Mouse (Mus musculus): ENCODE data around the gene Gm37240. TPM values are rescaled to one million over a fixed set of nuclear protein-coding genes. Genes with fewer than 3 reads are reported as not detected.

Gene Gm37240
- total RNA-seq, 2 experiments from 2014 or later: 1.3 to 1.9 TPM

DNA sequence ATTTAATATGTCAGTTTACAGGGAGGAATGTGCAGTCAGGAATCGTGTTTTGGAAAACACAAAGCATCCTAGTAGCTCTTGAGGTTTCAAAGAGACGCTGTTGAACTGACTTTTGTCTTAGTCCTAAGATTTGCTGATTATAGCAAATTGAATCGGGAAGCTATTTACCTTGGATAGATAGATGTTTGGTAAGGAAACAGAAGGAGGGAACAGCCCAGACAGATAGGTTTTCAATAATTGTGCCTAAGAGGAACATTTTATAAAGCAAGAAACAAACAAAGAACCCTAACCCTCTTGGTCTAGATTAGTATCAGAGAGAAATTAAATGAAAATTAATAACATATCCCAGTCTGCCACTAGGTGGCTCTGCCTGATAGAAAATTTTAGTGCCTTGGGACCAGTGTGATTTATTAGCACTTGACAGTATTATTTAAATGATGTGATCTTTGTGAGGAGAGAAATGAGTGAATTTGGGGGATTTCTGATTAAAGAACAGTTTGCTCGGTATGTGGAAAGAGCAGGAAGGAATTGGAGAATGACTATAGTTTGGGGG is 1194.6 kb downstream of the Gm37240 start:
- DNase-seq (ENCODE audit: low spot score in 2 of 2): peak in 1 of 2 experiments; percentile 81

DNA sequence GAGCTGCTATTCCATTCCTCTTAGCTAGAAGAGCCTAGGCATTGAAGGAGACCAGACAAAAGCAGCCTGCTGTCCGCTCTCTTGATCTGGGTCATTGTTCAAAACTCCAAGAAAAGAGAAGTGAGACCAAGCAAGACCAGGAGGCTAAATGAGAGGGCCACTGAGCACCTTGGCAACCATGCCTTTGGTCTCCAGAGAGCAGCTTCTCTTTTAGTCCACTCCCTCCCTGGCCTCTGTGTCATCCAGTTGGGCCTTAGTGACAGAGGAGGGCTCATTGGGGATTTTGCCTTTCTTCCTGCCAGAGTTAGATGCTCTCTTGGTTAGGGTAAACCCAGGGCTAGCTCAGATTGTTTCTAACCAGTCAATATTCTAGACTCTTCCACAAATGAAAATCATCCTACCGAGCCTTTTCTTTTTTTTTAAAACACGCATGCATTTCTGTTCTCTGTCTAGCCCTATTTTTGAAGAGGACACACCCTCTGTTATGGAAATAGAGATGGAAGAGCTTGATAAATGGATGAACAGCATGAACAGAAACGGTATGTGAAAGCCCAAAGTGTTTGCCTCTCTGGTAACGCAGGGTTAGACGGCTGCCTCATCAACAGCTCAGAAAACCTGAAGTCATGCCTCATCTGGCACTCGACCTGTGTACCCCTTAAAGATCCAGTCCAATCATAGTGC is 1197.1 kb downstream of the Gm37240 start:
- no peak for DNase-seq (ENCODE audit: low spot score in 2 of 2)

DNA sequence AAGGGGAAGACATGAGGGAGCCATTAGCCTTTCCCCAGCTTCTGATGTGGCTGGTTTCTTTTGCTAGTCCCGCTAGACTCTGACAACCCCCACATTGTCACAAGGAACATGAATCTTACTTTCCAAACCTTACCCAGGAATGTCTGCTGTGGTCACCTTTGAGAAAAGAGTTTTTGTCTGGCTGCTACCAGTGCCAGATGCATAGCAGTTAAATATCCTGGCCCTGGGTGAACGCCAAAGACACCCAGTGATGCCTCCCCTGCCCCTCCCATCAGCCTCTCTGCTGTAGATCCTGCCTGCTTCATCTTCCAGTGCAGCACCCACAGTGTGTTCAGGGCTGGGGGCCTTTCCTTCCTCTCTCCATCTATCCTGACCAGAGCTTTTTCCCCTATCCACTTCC is 1197.7 kb downstream of the Gm37240 start:
- DNase-seq (ENCODE audit: low spot score in 2 of 2): no peak

DNA sequence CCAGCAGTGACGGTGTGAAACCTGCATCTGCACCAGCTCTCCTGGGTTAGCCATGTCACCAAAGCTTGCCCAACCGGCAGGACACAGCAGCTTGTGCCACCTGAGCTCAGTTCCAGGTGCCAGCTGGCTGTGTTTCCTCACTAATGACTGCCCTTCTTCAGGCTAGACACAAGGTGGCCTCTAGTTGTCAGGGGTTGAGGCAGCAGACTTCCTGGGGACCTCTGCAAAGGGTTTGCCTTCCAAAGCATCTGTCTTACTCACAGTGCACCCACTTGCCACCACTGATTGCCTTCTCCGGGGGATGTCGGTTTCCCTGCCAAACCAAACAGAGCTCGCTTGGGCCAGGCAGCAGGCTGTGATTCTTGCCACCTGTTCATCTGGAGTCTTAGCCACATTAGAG is 1199.1 kb downstream of the Gm37240 start:
- DNase-seq (ENCODE audit: low spot score in 2 of 2): peak in 1 of 2 experiments; percentile 11

DNA sequence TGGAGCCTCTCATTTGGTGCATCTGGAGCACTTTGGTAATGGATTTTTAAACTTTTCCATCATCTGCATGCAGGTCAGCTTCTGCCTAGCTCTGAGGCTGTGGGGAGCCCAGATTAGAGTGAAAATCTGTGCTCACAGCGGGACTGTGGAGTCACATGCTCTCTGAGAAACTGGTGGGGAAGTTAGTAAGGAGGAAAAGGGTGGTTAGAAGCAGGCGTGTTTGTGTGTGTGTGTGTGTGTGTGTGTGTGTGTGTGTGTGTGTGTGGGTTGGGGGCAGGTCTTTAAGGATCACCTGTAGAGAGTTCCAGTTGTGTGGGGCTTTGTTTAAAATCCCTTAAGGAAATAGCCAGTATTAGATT is 1199.9 kb downstream of the Gm37240 start:
- DNase-seq (ENCODE audit: low spot score in 2 of 2): no peak

DNA sequence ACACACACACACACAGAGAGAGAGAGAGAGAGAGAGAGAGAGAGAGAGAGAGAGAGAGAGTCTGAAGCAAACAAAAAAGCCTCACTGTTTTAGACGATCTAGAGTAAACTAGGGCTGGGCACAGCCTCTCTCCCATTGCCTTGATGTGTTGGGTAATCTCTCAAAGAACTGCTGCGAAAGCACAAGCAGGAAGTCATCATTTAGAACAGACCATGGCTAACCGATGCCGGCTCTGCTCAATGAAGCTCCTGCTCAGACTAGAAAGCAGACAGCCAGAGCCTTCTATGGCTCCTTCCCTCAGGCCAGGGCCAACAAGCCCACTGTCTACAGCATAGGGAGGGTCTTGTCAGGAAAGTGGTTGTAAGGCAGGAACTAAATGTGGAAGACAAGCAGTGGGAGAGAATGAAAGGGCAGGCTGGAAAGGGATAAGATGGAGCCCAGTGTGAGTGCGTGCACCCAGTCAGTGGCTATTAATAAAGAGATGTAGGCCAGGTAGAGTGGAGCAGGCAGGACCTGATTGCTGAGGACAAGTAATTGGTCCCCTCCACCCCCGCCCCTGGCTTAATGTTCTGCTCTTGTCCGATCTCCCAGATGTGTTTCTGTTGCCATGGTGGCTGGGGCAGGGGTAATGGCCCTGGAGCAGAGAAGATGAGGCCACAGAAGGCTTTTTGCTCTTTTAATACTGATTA is 1200.4 kb downstream of the Gm37240 start:
- DNase-seq (ENCODE audit: low spot score in 2 of 2): no peak

DNA sequence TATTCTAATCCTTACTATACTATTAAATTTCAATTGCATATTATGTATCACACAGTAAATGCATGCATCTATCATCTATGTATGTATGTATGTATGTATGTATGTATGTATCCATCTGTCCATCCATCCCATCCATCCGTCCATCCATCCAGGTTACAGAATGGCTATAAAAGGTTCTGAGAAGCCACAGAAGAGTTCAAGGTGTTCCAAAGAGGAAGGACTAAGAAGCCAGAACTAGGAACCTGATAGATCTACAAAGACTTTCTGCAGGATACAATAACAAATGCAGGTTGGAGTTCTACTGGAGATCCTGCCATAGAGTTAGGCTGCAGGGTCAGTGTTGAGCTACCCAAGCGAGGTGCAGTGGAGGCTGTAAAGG is 1201.0 kb downstream of the Gm37240 start:
- DNase-seq (ENCODE audit: low spot score in 2 of 2): no peak

DNA sequence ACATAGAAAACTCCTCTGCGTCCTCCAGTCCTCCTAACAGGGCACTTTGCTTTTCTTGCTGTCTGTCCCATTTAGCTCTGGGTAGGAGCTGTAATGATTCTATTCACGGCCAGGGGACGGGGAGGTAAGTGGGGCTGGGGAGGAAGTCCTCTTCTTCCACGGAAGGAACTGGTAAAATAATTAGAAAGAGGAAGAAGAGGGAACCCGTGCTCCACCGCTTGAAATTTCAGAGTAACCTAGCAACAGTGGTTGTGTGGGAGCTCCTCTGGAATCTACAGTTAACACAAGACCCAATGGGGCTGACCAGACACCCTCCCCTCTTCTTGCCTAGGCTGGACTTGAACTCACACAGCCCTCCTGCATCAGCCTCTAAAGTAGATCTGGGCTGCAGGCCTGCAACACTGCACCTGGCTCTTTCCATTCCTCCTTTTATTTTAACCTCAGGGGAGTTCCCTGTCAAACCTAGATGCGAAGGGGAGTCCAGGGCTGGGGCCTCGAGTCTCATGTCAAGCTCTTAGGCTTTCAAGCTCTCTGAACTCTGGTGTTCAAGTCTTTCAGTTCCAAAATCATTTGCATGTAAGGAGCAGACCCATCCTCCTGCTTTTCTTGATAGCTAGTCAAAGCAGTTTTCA is 1201.5 kb downstream of the Gm37240 start:
- DNase-seq (ENCODE audit: low spot score in 2 of 2): no peak

DNA sequence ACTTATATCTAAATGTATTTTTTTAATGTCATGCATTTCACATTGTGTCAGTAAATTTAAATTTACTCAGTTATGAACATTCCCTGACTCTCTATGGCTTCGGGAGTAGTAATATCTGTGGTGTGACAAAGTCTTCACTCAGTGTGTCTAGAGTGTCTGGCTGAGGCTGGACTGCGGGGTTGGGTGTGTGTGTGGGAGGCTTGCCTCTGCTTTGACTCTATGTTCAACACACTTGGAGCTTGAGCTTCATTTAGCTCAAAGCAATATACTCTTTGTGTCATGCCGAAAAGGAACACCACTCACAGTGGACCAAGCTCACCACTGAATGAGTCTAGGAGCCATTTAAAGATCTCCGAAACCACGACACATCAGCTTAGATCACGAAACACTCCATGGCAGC is 1203.5 kb downstream of the Gm37240 start:
- DNase-seq (ENCODE audit: low spot score in 2 of 2): no peak

DNA sequence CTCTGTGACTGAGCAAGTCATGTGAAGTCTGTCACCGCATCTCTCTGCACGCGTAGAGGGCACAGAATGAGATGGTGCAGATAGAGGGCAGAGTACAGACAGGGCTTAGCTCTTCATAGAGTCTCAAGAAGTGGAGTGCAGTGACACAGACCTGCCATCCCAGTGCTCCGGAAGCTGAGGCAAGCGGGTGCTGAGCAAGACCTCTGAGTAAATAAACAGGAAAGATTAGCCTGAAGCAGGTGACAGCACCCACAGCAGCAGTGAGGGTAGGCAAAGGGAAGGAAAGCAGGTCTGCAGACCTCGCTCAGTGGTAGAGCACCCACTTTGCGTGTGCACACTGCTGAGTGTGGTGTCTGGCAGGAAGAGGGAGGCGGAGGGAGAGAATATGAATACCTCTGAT is 1205.6 kb downstream of the Gm37240 start:
- DNase-seq (ENCODE audit: low spot score in 2 of 2): no peak

DNA sequence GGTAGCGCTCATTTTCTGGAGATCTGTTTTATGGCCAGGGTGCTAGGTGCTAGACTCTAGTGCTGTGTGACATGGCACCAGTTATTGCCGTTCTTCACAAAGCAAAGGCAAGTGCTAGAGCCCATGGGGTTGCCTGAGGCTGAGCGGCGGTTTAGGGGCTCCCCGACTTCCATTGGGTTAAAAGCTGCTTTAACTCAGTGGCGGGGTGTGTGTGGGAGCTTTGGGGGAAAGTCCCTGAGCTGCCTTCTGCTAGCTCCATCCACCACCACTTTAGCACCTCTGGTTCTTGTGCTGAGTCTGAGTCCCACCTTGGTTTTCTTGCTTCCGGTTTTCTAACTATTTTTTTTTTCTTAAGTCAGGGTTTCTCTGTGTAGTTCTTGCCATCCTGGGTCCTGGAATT is 1207.3 kb downstream of the Gm37240 start:
- no peak for DNase-seq (ENCODE audit: low spot score in 2 of 2)

DNA sequence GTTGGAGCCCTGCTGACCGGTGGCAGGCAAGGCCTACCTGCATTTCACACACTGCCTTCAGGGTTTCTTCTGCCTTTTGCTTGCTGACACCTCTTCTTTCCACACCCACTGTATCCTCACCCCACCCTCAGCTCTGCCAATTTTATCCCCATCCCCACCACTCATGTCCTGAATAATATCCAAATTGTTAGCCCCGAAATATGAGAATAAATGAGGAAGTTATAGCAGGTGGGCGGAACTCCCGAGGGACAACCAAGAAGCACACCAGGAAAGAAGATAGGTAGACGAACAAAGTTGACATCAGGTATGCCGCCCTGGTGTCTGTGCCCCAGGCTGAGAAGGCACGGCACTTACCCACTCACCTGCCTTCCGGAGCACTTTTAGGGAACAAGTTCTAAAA is 1207.8 kb downstream of the Gm37240 start:
- DNase-seq (ENCODE audit: low spot score in 2 of 2): no peak

DNA sequence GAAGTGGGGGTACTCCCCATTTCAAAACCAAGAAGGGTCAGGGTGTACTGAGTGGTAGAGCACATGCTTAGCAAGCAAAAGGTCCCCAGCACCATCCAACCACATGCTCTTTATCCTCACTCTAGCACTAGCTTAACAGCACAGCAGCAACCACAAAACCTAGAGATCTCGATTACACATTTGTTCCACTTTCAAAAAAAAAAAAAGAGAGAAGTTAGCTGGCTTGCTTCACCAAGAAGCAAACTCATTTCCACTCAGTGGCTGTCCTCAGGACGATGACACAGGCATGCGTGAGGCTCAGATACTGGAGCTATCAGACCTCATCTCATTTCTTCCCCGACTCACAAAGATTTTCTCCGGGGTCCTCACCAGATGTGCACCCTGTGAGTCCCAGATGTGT is 1208.4 kb downstream of the Gm37240 start:
- DNase-seq (ENCODE audit: low spot score in 2 of 2): no peak

DNA sequence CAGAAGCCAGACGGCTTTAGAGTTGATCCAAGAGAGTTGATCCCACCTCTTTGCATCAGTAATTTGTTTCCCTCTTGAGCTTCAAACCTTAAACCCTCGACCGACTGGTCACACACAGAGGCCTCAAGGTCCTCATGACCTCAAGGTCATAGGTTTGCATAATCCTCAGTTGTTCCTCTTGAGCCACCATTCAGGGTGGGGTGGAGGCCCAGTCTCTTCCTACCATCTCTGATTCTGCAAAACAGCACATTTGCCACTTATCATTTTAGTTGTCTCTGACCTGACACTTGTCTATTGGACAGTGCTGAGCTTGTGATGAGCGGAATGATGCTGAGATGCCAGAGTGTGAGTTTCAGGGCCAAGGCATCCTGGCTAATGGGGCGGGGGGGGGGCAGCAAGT is 1211.6 kb downstream of the Gm37240 start:
- no peak for DNase-seq (ENCODE audit: low spot score in 2 of 2)

DNA sequence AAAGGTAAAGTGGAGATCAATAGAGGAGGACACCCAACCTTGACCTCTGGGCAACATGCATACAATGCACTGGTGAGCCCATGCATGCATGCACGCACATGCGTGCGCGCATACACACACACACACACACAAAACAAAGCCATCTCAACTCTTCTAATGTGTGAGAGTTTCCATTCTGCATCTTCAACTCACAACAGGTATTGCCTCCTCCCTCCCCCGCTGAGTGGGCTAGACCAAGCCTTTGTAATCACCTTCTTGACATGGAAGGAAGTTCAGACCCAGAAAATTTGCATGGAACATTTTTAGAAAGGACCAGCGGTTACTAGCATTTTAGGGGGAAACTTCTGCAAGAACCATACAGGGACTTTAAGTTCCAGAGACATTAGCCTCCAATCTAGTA is 1213.8 kb downstream of the Gm37240 start:
- no peak for DNase-seq (ENCODE audit: low spot score in 2 of 2)

DNA sequence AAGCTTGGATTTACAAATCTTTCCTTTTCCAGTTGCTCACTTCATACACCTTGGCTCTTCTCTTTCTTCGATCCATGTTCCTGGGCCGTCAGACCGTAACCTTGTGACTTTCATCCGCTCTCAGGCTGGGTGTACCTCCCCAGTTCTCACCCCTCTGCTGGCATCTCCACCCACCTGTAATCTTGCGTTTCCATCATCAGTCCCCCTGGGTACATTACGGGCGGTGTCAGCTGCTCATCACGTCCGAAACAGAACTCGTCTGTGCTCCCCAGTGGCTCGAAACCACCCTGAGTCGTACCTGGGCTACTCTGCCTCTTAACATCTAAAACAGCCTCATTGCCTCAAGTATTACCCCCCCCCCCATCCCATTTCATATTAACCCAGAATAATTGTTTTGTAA is 1215.2 kb downstream of the Gm37240 start:
- no peak for DNase-seq (ENCODE audit: low spot score in 2 of 2)

DNA sequence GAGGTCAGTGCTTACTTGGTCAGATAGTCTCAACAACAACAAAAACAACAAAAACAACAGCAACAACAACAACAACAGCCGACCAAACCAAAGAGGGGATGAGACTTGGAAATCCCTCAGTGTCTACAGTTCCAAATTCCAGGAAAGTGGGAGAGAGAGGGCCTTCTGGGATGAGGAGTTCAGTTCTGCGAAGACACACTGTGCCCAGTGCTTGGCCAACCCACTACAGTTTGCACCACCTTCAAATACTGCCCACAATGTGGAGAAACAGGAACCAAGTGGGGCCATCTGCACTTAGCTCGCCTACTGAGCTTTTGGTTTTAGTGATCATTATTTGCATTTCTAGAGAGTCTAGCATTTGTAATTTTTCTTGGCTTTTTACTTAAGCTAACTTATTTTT is 1218.4 kb downstream of the Gm37240 start:
- no peak for DNase-seq (ENCODE audit: low spot score in 2 of 2)

DNA sequence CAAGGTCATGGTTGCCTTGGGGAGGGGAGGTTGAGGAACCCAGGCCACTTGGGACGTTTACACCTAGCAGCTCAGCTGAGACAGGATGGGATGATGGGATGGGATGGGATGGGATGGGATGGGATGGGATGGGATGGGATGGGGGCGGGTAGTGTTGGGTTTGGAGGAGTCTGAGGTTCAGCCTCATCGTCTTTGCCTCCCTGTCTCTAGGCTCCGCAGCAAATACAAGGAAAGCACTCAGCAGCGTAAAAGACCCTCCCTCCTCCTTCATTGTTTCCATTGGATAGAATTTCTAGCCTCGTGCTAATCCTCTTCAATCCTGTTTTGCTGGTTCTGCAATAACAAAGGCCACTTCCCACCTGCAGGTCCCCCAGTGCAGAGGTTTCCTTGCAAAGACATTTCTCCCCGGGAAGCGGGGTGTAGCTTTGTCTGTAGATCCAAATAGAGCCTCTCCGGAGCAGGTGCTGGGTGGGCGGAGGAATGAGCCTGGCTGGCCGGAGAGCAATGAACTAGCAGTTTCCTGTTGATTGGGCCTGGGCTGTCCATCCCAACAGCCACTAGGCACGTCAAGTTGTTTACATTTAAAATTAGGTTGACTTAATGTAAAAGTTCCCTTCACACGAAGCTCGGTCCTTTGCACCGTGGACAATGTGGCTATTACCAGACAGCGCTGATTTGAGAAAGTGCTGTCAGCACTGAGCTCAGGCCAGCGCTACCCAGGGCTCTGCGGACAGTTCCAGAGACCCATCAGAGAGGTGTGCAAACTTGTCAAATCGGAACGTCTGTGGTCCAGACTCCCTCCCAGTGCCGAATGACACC is 1221.9 kb downstream of the Gm37240 start:
- no peak for DNase-seq (ENCODE audit: low spot score in 2 of 2)

DNA sequence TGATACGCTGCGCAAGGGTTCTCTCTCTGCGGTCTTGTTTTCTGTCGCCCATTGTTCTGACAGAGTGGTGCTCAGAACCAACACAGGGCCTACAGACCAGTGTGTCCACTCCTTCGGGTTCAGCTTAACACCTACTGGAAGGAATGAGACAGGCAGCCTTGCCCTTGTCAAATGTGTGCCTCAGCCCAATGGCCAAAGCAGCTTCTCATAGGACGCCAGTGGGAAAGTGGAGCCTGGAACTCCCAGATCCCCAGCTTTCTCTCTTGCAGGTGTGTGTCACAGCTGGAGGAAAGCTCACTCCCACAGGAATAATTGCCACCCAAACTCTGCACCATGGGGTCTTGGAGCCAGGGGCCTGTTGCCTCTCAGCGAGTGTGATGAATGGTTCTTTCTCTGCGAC is 1222.6 kb downstream of the Gm37240 start:
- no peak for DNase-seq (ENCODE audit: low spot score in 2 of 2)

DNA sequence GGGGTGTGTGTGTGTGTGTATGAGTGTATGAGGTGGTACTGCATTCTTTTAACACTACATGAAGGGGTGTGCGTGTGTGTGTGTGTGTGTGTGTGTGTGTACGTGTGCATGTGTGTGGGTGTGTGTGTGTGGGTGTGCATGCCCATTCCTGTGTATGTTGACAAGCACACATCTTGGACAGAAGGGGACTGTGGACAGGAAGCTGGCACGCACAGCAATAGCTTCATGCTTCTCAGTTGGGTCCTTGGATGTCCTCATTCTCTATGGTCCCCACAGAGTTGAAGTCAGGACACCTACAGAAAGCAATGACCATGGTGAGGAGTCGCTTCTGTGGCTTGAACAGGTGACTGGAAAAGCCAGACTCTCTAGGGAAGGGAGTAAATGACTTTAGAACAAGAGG is 1223.5 kb downstream of the Gm37240 start:
- DNase-seq (ENCODE audit: low spot score in 2 of 2): no peak

DNA sequence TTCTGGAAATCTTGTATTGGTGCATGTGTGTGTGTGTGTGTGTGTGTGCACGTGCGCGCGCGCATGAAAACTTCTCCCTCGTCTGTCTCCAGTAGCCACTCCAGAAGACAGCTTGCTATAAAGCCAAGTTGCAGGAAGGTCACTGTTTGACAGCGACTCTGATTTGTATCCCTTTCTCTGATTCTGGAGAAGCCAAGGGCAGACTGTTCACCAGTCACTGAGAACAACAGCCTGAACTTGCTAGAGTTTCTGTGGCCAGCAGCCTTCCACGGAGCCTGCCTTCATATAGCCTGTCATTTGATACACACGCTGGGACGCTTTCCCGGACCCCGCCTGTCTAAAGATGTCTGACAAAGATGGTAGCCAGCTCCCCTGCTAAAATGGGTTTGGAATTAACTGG is 1224.2 kb downstream of the Gm37240 start:
- no peak for DNase-seq (ENCODE audit: low spot score in 2 of 2)

DNA sequence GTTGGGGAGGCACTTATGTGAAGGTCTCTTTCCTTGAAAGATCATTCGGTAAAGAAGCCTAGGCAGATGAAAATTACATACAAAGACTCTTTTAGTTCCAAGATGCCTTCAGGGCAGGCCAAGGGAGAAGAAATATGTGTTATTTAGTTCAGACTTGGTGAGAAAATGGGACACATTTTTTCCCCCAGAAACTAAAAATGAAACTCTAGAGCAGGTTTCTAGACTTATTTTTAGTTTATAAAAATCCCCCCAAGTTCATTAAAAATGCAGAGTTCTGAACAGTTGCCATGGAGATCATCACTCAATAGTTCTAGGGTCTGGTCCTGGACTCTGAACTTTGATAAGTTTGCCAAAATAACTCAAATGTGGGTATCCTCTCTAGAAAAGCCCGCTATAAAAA is 1226.9 kb downstream of the Gm37240 start:
- DNase-seq (ENCODE audit: low spot score in 2 of 2): no peak
